Mouse (Mus musculus): Measurements from ENCODE around the gene Dgki. TPM values are rescaled to one million over a fixed set of nuclear protein-coding genes. Genes with fewer than 3 reads are reported as not detected.
A peak's percentile ranks its signal among the peaks of the same experiment; 100 is the strongest.

The Dgki gene
- total RNA-seq, 2 experiments from 2014 or later, result not detected

DNA sequence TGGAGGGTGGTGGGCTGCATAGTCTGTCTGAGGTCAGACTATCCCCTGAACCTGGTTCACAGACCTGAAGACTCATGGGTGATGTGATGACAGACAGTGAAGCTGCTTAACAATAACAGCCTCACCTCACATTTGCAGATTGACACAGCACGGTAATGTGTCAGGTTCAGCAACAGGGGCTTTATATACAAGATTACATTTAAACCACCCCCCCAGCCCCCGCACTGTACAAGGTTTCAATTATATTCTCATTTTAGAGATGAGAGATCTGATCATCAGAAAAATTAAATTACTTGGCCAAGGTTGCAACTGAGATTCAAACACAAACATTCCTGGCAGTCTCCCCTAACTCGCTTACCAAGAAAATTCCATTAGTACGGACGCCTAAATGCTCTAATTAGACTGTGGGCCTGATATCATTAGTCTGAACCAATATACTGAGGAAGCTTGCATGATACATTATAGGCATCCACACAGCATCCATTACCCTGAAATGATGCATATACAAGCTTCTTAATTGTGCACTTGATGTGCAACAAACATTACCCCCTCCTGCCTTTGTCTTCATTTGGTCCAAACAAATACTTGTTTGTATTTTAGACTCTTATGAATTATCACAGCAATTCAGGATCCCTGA lies 330.6 kb downstream of the Dgki start:
- no peak for ATAC-seq (replicated peaks; ENCODE audit: poor library complexity, severe bottlenecking)

DNA sequence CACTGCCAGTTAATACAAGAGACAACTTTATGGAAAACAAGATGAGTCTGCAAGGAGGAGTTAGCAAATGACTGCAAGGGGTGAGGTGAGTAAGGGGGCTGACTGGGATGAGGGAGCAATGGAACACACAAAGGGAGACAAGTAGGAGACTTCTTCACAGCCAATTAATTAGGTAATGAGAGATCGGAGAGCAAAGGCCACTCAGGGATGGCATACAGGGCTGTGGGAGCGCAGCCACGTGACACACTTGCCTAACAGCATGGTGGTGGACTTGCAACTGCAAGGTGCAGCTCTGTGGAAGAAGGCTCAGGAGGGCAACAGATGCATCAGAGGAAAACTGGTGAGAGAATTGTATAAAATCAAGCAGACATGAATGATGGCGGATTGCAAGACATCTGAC lies 339.3 kb downstream of the Dgki start:
- ATAC-seq (replicated peaks; ENCODE audit: poor library complexity, severe bottlenecking), result no peak

DNA sequence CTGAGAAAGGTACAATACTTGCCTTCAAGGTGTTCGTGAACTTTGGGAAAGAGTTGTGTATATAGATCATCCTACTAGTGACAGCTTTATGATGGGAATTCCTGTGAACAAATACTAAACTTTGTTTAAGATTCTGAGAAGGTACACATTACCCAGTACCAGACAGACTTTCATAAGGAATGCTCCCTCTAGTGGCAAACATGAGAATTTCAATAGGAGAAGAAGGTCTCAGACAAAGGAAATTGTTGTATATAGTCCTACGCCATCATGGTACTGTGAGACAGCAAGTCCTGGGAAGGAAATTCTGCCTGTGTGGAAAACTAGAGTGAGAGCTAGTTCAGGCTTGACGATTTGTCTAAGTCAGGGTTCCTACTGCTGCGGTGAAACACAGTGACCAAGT lies 344.7 kb downstream of the Dgki start:
- no peak; the same call in 1 of the 2 replicates for ATAC-seq (replicated peaks; ENCODE audit: poor library complexity, severe bottlenecking)

GRCm38 (mm10) chr6:36950648-36951047 lies 349.3 kb downstream of the Dgki start:
- no peak for ATAC-seq (replicated peaks; ENCODE audit: poor library complexity, severe bottlenecking)

DNA sequence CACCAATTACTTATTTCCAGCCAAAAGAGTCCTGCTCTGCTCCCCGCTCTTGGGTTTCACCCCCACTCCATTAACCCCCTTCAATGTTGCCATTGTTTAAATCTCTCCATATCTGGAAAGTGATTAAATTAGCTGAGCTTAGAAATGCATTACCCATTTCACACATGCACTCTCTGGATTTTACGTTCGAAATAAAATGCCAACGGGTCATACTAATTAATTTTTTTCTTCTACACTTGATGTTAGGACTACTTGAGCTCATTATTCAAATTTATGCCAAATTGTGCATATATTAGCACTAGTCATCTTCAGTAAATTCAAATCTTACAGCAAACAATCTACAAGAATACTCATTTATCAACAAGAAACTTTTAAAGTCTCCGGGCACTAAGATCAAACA lies 352.1 kb downstream of the Dgki start:
- ATAC-seq (replicated peaks; ENCODE audit: poor library complexity, severe bottlenecking), result no peak

GRCm38 (mm10) chr6:36937527-36937926 lies 362.5 kb downstream of the Dgki start:
- ATAC-seq (replicated peaks; ENCODE audit: poor library complexity, severe bottlenecking), result no peak

DNA sequence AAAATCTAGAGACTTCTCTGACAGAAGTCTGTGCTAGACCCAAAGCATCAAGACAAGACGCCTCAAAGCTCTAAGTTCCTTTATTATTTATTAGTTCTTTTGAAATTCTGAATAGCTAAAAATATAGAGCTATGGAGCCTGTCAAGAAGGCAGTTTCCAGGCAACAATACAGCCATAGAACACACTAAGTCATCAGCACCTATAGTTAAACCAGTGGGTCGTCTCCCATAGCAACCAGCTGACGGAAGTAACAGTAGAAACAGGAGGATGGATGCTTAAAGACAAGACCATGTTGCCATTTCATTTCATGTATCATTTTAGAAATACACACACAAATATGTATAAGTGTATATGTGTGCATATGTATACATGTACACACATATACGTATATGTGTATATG lies 363.2 kb downstream of the Dgki start:
- ATAC-seq (replicated peaks; ENCODE audit: poor library complexity, severe bottlenecking), result no peak

DNA sequence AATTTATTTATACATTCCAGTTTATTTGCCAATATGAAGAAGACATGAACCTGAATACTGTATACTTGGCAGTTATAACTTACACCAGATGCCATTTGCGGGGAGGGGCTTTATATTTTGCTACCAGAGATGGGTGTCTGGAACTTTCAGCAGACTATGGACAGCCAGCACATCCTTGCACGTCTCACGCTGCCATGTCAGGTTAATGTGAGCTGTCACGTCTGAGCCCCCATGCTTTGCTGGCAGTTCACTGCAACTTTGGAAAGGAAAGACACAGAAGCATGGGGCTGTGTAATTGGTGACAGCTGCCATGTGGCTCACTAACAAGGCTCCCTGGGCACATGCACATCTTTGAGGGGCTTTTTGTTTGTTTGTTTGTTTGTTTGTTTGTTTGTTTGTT lies 368.5 kb downstream of the Dgki start:
- no peak for ATAC-seq (replicated peaks; ENCODE audit: poor library complexity, severe bottlenecking)

GRCm38 (mm10) chr6:36929781-36930180 lies 370.2 kb downstream of the Dgki start:
- ATAC-seq (replicated peaks; ENCODE audit: poor library complexity, severe bottlenecking), result no peak

DNA sequence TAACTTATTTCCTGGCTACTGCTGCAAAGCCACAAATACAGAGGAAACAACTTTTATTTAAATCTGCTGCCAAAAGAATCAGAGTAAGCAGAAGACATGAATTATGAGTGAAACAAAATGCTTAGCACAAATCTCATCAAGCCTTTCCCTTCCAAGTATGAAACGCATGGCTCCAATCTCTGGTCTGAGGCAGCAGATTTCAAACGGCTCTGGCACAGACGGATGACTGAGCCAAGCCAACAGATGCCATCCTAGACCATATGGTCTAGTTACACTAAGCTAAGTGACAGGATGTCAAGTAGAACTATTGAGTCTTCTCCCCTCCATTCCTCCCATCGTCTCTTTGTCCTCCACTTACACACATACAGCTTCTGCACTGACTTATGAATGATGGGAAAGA lies 373.5 kb downstream of the Dgki start:
- no peak for ATAC-seq (replicated peaks; ENCODE audit: poor library complexity, severe bottlenecking)

- ATAC-seq (replicated peaks; ENCODE audit: poor library complexity, severe bottlenecking), result no peak
These were observed 378.0 kb downstream of the Dgki start for GRCm38 (mm10) chr6:36922006-36922405.

DNA sequence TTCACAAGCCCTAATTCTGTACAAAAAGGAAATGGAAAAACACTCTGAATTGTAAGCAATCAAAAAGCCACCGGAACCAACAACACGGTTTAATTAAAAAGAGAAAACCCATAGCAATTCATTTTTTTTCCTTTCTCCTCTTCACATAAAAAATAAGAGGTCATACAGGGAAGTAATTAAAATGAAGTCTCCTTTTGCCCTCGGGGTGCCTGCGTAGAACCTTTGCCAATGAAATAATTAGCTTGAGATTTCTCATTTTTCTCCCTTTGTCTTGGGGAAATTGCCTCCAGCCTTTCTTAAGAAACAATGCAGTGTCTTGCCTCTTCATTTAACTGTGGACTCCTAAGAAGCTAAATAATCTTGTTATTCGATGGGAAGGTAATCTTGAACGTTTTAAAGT lies 388.4 kb downstream of the Dgki start:
- no peak for ATAC-seq (replicated peaks; ENCODE audit: poor library complexity, severe bottlenecking)

DNA sequence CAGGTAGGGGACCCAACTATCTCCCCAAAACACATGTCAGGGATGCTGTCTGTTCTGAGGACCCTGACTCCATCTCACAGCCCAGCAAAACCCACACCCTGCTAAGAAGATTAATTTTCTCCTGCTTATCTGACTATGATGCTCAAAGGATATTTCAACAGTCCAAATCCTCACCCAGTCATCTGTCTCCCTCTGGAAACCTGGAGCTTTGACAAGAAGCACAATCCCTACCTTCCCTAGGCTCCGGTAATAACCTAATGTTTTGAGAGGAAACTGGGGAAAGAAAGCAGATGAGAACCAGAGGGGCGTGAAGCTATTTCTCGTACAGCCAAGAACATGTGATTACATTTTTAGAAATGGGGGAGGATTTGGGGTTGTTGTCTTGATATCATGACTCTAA lies 392.8 kb downstream of the Dgki start:
- no peak for ATAC-seq (replicated peaks; ENCODE audit: poor library complexity, severe bottlenecking)

DNA sequence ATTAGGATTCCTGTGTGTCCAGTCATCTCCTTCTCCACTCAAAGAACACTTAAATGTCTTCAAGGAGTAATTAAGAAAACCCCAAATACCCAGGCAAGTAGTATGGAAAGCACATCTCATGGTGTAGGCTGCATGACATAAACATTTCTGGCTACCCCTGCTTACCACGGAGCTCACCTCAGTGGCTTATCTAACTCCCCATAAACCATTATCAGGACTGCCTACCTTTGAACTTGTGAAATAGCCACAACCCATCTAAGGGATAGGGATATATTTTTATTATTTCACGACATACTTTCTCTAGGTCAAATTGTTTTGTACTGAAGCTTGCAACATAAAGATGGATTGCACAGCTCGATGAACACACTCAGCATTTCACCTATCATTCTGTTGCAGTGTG lies 394.0 kb downstream of the Dgki start:
- ATAC-seq (replicated peaks; ENCODE audit: poor library complexity, severe bottlenecking), result no peak

GRCm38 (mm10) chr6:36904911-36905310 lies 395.1 kb downstream of the Dgki start:
- no peak for ATAC-seq (replicated peaks; ENCODE audit: poor library complexity, severe bottlenecking)

DNA sequence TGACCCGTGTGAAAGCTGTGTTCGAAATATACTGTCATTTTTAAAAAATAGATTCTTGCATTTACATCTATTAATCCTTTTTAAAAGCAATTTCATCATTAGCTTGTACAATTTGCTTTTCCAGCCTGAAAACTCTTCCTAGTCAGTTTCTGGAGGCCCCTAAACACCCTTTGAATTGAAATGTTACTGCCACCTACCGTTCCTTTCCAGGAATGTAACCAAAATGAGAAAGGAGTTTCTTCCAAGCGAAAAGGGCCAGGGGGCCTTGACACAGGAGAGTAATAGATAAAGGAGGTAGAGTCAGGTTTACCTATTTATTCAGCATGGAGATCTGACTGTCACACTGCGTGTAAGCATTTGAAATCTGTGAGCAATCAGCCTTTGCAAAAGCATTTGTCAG lies 396.2 kb downstream of the Dgki start:
- ATAC-seq (replicated peaks; ENCODE audit: poor library complexity, severe bottlenecking), result no peak; the same call in 1 of the 2 replicates

- ATAC-seq (replicated peaks; ENCODE audit: poor library complexity, severe bottlenecking), result no peak
These were observed 396.7 kb downstream of the Dgki start for GRCm38 (mm10) chr6:36903159-36903794.

GRCm38 (mm10) chr6:36899872-36900271 lies 400.1 kb downstream of the Dgki start:
- no peak for ATAC-seq (replicated peaks; ENCODE audit: poor library complexity, severe bottlenecking)

- ATAC-seq (replicated peaks; ENCODE audit: poor library complexity, severe bottlenecking), result peak; percentile 59
These were observed 401.6 kb downstream of the Dgki start for GRCm38 (mm10) chr6:36898412-36898811.

- no peak for ATAC-seq (replicated peaks; ENCODE audit: poor library complexity, severe bottlenecking)
These were observed 402.3 kb downstream of the Dgki start for GRCm38 (mm10) chr6:36897616-36898149.

DNA sequence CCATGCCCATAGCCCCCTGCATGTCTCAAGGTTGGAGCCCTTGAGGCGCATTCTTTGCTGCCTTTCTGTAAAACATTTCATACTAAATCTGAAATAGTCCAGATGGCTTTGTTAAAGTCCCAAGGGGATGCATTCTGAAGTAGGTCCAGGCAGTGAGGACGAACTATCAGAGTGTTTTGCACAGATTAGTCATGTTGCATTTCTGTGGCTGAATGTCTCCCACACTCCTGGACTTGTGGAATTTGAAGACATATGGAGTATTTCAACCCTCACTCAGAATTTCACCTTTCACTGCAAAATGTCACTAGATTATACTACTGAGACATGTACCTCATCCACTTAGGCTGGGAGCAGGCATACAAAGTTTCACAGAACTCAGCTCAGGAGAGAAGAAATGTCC lies 403.3 kb downstream of the Dgki start:
- ATAC-seq (replicated peaks; ENCODE audit: poor library complexity, severe bottlenecking), result no peak

DNA sequence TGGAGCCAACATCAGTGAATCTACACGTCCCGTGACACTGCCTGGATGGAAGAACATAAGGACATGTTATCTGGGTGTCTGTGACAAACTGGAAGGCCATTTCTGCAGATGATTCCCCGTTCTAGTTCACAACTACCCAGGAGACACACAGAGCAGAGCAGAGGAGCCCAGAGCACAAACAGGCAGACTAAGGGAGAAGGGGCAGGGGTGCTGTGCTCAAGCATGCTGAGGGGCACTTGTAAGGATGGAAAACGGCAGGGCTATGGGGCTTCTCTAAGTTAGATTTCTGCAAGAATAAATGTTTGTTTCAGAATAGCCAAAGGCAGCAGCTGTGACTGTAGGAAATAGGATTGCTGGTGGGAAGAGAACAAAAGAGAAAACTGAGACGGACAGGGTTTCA lies 408.2 kb downstream of the Dgki start:
- no peak for ATAC-seq (replicated peaks; ENCODE audit: poor library complexity, severe bottlenecking)

Measured in granulocyte monocyte progenitor cell, adult 5-6 weeks (primary cell).